Mouse (Mus musculus) embryonic facial prominence, embryonic 11.5 days (tissue): ENCODE results near the gene Rcsd1. TPM values are rescaled to one million over a fixed set of nuclear protein-coding genes. Genes with fewer than 3 reads are reported as not detected.

Experiments
- ATAC-seq: fragments of 200-750 bp; cut with Nextera tagmentation; replicated peaks from 2 replicates; pipeline ENCODE4 v1.8.0; 2017; ENCODE audit warnings: low read depth; ENCODE audit not compliant: insufficient number of reproducible peaks, low FRiP score, low TSS enrichment
- DNase-seq: peaks from one replicate; pipeline ENCODE4 v3.0.0-alpha.2; 2015; ENCODE audit warnings: low spot score
- H3K27ac ChIP-seq: fragments of 300-500 bp; sonication (generic); replicated peaks from 2 replicates; pipeline ENCODE4 v1.5.1; 2014; ENCODE audit warnings: mild to moderate bottlenecking, low read depth, low read length, control low read depth
- H3K27me3 ChIP-seq: fragments of 300-500 bp; sonication (generic); 2 replicates; pipeline ENCODE4 v1.6.1; 2014; ENCODE audit warnings: mild to moderate bottlenecking, low read length, moderate library complexity, mixed read lengths; ENCODE audit not compliant: control insufficient read depth, insufficient read depth
- H3K36me3 ChIP-seq: fragments of 300-500 bp; sonication (generic); replicated peaks from 2 replicates; pipeline ENCODE4 v1.6.1; 2014; ENCODE audit warnings: low read depth, mild to moderate bottlenecking, low read length, moderate library complexity, mixed read lengths; ENCODE audit not compliant: control insufficient read depth, insufficient read depth
- H3K4me1 ChIP-seq: fragments of 300-500 bp; sonication (generic); 2 replicates; pipeline ENCODE4 v1.6.1; 2014; ENCODE audit warnings: low read length, mixed read lengths; ENCODE audit not compliant: control insufficient read depth, insufficient read depth
- H3K4me2 ChIP-seq: fragments of 300-500 bp; sonication (generic); 2 replicates; pipeline ENCODE4 v1.6.1; 2014; ENCODE audit warnings: low read depth, mild to moderate bottlenecking, control low read depth, low read length, moderate library complexity
- H3K4me3 ChIP-seq: fragments of 300-500 bp; sonication (generic); 2 replicates; pipeline ENCODE4 v1.5.1; 2014; ENCODE audit warnings: low read depth, low read length, control low read depth
- H3K9ac ChIP-seq: fragments of 300-500 bp; sonication (generic); replicated peaks from 2 replicates; pipeline ENCODE4 v1.6.1; 2014; ENCODE audit warnings: mild to moderate bottlenecking, control low read depth, low read length
- H3K9me3 ChIP-seq: fragments of 300-500 bp; sonication (generic); replicated peaks from 2 replicates; pipeline ENCODE4 v1.6.1; 2016; ENCODE audit warnings: mild to moderate bottlenecking, low read length, inconsistent platforms, mixed read lengths; ENCODE audit not compliant: control insufficient read depth
- WGBS: fragments of 180-500 bp; shearing (Covaris S2); extraction: QIAGEN DNeasy Blood & Tissue Kit; methylation state at CpG from one replicate; pipeline ENCODE4 v1.1.7; 2014; 5-methylcytosine and 5-hydroxymethylcytosine counted together
- polyA plus RNA-seq: library from polyadenylated mRNA; unstranded; fragments of >200 nt; fragmentation: Nextera tagmentation; extraction: Ambion mirVana; gene quantifications from 2 replicates; pipeline ENCODE4 v1.2.1, GENCODE M21; 2014

The Rcsd1 gene
- polyA plus RNA-seq, 1 experiment from 2014 or later = 8.3 TPM

DNA sequence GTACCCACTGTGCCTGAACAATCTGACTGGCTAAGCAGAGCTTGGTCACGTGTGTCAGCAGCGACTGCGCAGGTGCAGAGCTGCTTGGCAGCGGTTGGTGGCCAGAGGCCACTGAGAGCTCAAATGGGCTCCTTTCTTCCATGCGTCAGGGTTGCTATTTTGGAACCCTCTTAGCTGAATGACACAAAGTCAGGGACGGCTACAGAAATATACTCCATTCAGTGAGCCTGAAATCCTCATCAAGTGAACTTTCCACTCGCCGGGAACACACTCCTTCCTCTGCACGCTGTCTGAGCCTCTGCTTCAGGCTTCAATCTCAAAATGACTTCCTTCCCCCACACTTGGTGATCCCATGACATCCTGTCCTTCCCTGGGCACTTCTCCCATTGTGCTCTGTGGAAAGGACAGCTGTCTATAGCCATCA, 91.3 kb downstream of the Rcsd1 start:
- 66% methylated on average over 9 of the region's 9 CpGs for WGBS
- ATAC-seq = no peak
- Histone ChIP-seq H3K27ac (0 out of 2 replicates have a peak overlapping the region, but pooled peaks have one; percentile 20), H3K9me3 (no peaks in the 10 kb centered on the region), H3K4me1 (no peaks in the 10 kb centered on the region; the same call in 1 of the 2 replicates), H3K4me2 (no peak overlapping the region), H3K27me3 (no peaks in the 10 kb centered on the region), H3K4me3 (no peak overlapping the region), H3K9ac (no peak overlapping the region), H3K36me3 (peaks cover 3% of the 10 kb centered on the region)
- DNase-seq = no peak

- no peaks in the 10 kb centered on the region for H3K9me3 ChIP-seq
- no peak overlapping the region for H3K27ac ChIP-seq
- DNase-seq (peak; percentile 24), ATAC-seq (no peak)
- peaks cover 3% of the 10 kb centered on the region for H3K36me3 ChIP-seq
- no peak overlapping the region for H3K4me3 ChIP-seq
- H3K9ac ChIP-seq = no peak overlapping the region
- H3K4me1 ChIP-seq = no peaks in the 10 kb centered on the region; the same call in 1 of the 2 replicates
- no peak overlapping the region for H3K4me2 ChIP-seq
- WGBS = 13% methylated on average over 15 of the region's 15 CpGs
- no peaks in the 10 kb centered on the region for H3K27me3 ChIP-seq
Measured at GRCm38 (mm10) chr1:165617166-165617891, 92.2 kb downstream of the Rcsd1 start.

- Histone ChIP-seq H3K4me2 (no peak overlapping the region), H3K4me3 (no peak overlapping the region), H3K9me3 (no peaks in the 10 kb centered on the region), H3K36me3 (peaks cover 3% of the 10 kb centered on the region), H3K27me3 (no peaks in the 10 kb centered on the region), H3K4me1 (no peaks in the 10 kb centered on the region; the same call in 1 of the 2 replicates), H3K9ac (no peak overlapping the region), H3K27ac (no peak overlapping the region)
- whole genome bisulfite sequencing = 28% methylated on average over 7 of the region's 7 CpGs
- no peak for ATAC-seq
- peak; percentile 24 for DNase-seq
Measured at GRCm38 (mm10) chr1:165616652-165617051, 92.9 kb downstream of the Rcsd1 start.

GRCm38 (mm10) chr1:165614793-165615192, 94.8 kb downstream of the Rcsd1 start:
- H3K9me3 ChIP-seq = no peaks in the 10 kb centered on the region
- DNase-seq (no peak), ATAC-seq (no peak)
- H3K36me3 ChIP-seq = peaks cover 3% of the 10 kb centered on the region
- H3K27ac ChIP-seq = no peak overlapping the region
- H3K27me3 ChIP-seq = no peaks in the 10 kb centered on the region
- 94% methylated on average over 3 of the region's 3 CpGs for WGBS
- no peak overlapping the region for H3K4me2 ChIP-seq
- H3K4me1 ChIP-seq = no peaks in the 10 kb centered on the region; the same call in 1 of the 2 replicates
- H3K9ac ChIP-seq = no peak overlapping the region
- H3K4me3 ChIP-seq = no peak overlapping the region

GRCm38 (mm10) chr1:165613926-165614325, 95.6 kb downstream of the Rcsd1 start:
- Histone ChIP-seq H3K4me3 (no peak overlapping the region), H3K36me3 (peaks cover 3% of the 10 kb centered on the region), H3K4me2 (no peak overlapping the region), H3K9ac (no peak overlapping the region), H3K27me3 (no peaks in the 10 kb centered on the region), H3K27ac (no peak overlapping the region), H3K9me3 (no peaks in the 10 kb centered on the region), H3K4me1 (no peaks in the 10 kb centered on the region; the same call in 1 of the 2 replicates)
- 82% methylated on average over 4 of the region's 4 CpGs for WGBS
- ATAC-seq (no peak), DNase-seq (no peak)

DNA sequence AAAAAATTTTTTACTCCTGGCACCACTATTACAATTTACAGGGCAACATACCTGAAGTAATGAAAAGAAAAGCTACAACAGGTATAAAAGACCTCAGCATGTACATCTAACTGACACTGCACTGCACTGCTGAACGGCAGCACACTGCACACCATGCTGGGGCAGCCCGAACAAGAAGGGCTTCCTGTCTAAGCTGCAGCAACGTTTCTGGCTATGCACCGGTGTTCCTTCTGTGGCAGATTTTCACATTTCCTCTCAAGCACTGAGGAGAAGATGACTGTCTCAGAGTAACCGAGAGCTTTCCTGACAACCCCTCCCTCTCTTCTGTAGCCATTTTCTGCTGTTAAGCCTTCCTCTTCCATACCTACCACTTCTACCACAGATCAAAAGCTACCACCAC, 96.8 kb downstream of the Rcsd1 start:
- WGBS = 55% methylated on average over 5 of the region's 5 CpGs
- Histone ChIP-seq H3K4me1 (no peaks in the 10 kb centered on the region; the same call in 1 of the 2 replicates), H3K27me3 (no peaks in the 10 kb centered on the region), H3K9me3 (no peaks in the 10 kb centered on the region), H3K4me3 (no peak overlapping the region), H3K4me2 (no peak overlapping the region), H3K36me3 (peaks cover 3% of the 10 kb centered on the region), H3K27ac (no peak overlapping the region), H3K9ac (no peak overlapping the region)
- ATAC-seq (no peak), DNase-seq (no peak)

- ATAC-seq = no peak
- no peak for DNase-seq
- H3K27ac ChIP-seq = 0 out of 2 replicates have a peak overlapping the region, but pooled peaks have one; percentile 35
- H3K9me3 ChIP-seq = no peaks in the 10 kb centered on the region
- no peaks in the 10 kb centered on the region for H3K27me3 ChIP-seq
- 29% methylated on average over 9 of the region's 9 CpGs for WGBS
- H3K36me3 ChIP-seq = peaks cover 4% of the 10 kb centered on the region
- H3K9ac ChIP-seq = no peak overlapping the region
- no peak overlapping the region for H3K4me3 ChIP-seq
- H3K4me1 ChIP-seq = no peaks in the 10 kb centered on the region
- H3K4me2 ChIP-seq = no peak overlapping the region
Measured at GRCm38 (mm10) chr1:165610321-165610999, 99.1 kb downstream of the Rcsd1 start.
